Mouse (Mus musculus): Measurements from ENCODE around the gene Rsg1.

The Rsg1 gene

GRCm38 (mm10) chr4:141213770-141214336 is at the start of gene Rsg1:
TSS of gene Rsg1 (plus strand) at chr4:141213956.
- DNase-seq (ENCODE audit: low read depth, low spot score): peak; percentile 97

DNA sequence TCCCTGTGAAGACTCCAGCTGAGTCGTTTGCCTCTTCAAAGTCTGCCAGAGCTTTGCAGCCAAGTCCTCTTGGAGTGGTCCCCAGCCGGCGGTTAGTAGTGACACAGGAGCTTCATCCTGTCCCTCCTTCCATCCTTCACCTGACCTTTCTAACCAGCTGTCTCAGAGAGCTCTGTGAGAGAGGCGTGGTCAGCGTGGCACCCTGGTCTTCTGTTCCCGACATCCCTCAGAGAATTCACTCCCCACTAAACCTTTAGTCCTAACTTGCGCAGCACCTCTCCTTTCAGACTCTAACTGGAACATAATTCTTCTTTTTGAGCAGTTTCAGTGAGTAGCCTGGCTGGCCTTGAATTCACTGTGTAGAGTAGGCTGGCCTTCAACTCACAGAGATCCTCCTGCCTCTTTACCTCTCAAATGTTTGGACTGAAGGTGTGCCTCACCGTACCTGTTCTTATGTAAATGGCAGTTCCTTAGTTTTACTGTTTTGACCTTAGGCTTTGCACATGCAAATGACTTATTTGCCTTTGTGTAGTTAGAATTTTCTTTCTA is 47.9 kb upstream of the Rsg1 start:
- no peak for DNase-seq (ENCODE audit: low read depth, low spot score)

- no peak for DNase-seq (ENCODE audit: low read depth, low spot score)
These were observed 46.6 kb upstream of the Rsg1 start for GRCm38 (mm10) chr4:141167156-141167555.

DNA sequence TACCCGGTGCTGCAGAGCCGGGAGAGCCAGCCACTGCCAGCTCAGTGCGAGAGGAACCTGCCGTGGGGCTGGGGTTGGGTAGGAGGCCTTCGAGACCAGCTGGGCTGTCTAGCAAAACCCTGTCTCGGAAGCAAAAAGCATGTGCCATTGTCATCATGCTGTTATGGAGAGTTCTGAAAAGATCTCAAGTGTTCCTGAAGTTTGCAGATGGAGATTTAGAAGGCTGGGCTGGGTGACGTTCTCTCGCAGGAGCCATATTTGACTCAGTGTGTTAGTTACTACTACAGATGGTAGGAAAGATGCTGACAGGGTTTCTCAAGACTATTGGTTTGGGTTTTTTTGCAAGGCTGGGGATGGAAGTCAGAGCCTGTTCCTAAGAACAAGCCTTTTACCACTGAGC is 41.6 kb upstream of the Rsg1 start:
- DNase-seq (ENCODE audit: low read depth, low spot score): peak; percentile 41

DNA sequence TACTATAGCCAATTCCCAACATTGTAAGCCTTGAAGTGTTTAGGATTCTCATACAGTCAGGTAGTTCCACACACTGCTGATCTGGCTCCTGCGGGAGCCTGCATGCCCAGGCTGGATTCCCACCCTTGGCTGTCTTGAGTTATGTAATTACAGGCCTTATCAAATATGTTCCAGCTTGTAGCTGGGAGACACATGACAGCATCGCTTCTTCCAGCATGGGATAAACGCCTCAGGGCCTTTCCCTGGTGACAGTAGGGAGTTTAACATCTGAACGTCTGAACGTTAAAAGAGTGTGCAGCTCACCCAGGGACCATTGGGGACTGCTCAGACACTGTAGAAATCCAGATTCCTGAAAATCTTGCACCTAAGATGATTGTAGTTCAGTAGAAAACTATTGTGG is 38.0 kb upstream of the Rsg1 start:
- DNase-seq (ENCODE audit: low read depth, low spot score): no peak

DNA sequence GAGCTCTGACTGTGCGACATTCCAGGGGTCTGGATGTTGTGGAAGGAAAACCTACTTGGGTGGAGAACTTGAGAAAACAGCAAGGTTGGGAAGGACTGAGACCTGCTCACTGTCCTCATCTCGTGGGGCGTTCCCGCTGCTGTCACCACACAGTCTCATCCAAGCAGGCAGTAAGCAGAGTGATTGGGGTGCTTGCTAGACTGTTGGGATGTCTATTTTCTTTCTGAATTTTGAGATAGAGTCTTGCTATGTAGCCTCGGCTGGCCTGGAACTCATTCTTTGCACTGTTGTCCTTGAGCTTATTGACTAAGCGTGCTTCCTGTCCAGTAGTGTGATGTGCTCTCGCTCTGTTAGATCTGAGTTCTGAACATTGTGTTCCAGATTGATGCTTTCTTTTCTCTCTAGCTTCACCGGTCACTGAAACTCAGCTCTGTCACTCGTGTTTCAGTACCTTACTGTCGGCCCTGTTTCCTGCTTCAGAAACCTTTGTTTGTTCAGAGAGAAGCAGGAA is 37.4 kb upstream of the Rsg1 start:
- no peak for DNase-seq (ENCODE audit: low read depth, low spot score)

DNA sequence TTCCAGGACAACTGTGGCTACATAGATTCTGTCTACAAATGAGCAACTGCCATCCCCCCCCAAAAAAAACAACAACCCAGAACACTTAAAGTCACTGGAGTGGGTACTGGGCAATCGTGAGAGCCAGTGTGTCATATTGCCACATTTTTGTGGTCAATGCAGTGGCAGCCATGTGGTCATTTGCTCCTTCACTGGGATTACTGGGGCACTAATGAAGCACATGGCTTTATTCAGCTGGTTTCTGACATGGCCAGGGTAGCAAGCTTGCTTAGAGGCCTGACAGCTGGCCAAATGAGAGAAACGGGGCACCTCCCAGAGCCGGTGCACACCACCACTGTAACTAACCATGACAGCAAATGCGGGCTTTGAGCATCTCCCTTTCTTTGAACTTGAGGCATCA is 35.3 kb upstream of the Rsg1 start:
- no peak for DNase-seq (ENCODE audit: low read depth, low spot score)

- DNase-seq (ENCODE audit: low read depth, low spot score): no peak
These were observed 32.9 kb upstream of the Rsg1 start for GRCm38 (mm10) chr4:141180831-141181230.

GRCm38 (mm10) chr4:141181981-141182380 is 31.8 kb upstream of the Rsg1 start:
- no peak for DNase-seq (ENCODE audit: low read depth, low spot score)

GRCm38 (mm10) chr4:141183932-141184331 is 29.8 kb upstream of the Rsg1 start:
- DNase-seq (ENCODE audit: low read depth, low spot score): no peak

DNA sequence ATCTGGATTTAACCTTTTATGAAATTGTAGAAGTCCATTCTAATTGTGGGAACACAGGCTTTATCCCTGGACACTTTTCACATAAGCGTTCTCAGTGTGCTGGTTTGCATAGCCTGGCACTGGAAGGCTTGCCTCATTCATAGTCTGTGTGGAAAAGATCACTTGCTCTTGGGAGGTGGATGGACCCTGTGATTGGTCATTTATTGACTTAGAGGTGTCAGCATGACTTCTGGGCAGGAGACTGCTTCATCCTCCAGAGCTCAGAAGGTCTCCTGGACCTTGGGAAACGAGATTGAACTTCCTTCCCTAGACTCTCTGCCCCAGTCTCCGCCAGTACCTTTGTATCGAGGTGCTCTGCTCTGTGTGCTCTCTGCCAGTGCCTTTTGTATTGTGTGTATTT is 29.3 kb upstream of the Rsg1 start:
- no peak for DNase-seq (ENCODE audit: low read depth, low spot score)

GRCm38 (mm10) chr4:141186923-141187836 is 26.6 kb upstream of the Rsg1 start:
- no peak for DNase-seq (ENCODE audit: low read depth, low spot score)

DNA sequence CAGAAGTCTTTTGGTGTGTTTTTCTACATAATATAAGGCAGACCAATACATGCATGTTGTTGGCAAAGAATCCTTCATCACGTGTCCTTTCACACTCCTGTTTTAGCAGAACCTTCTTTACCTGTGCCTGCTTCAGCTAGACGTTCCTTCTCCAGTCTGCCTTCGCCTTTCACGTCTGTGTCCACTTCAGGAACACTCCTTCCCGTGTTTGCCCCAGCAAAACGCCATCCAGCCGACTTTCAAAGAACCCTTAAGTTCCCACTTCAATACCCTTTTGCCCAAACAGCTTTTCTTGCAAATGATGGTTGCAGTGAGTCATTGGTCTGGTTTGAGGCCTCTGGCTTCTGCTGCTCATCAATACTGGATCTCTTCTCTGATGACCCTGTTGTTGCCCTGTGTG is 22.5 kb upstream of the Rsg1 start:
- no peak for DNase-seq (ENCODE audit: low read depth, low spot score)

DNA sequence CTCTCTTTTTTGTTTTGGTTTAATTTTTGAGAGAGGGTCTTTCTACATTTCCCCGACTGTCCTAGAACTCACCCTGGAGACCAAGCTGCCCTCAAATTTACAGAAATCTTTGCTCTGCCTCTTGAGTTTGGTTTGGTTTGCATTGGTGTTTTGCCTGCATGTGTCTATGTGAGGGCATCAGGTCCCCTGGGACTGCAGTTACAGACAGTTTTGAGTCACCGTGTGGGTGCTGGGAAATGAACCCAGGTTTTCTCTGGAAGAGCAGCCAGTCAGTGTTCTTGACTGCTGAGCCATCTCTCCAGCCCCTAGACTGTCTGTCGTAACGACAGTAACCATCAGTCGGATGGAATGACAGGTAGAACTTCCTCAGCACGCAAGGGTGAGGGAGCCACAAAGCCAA is 19.2 kb upstream of the Rsg1 start:
- DNase-seq (ENCODE audit: low read depth, low spot score): no peak

GRCm38 (mm10) chr4:141196981-141197685 is 16.6 kb upstream of the Rsg1 start:
- DNase-seq (ENCODE audit: low read depth, low spot score): no peak

- DNase-seq (ENCODE audit: low read depth, low spot score): no peak
These were observed 16.1 kb upstream of the Rsg1 start for GRCm38 (mm10) chr4:141197686-141198035.

DNA sequence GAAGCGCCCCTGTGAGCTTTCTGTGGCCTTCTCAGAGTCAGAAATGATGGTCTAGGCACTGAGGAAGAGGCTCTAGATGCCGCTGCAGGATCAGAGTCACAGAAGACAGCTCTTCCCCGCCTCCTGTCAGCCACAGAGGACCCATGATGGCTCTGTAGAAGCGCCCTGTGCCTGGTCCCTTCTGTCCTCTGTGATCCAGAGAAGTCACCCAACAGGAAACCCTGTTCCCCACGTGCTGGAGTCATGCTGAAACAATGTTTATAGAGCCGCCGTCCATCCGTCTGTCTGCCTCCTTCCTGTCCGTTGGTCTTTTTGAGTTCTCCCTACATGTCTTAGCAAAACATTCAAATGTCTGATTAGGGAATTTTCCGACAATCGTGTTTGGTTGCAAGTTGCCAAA is 12.8 kb upstream of the Rsg1 start:
- DNase-seq (ENCODE audit: low read depth, low spot score): no peak

- no peak for DNase-seq (ENCODE audit: low read depth, low spot score)
These were observed 11.6 kb upstream of the Rsg1 start for GRCm38 (mm10) chr4:141202192-141202591.

DNA sequence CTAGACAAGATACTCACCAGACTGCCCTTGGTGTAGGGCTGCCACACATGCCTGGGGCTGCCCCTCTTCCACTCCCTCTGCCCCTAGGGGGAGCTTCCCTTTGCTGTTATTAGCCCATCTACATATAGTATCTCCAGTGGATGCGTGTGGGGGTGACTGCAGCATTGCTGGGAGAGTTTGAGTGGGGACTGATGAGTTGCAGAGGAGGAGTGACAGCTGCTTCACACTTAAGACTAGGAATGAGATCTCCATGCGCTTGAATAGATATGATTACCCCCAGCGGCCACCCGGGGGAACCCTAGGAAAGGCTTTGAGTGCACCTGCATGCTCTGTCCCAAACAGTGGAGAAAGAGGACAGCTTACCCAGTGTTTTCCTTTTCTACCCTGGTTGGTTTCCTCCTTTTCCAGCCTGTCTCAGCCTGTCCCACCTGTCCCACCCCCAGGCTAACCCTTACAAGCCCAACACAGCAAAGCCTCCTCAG is 9.1 kb upstream of the Rsg1 start:
- peak; percentile 72 for DNase-seq (ENCODE audit: low read depth, low spot score)

DNA sequence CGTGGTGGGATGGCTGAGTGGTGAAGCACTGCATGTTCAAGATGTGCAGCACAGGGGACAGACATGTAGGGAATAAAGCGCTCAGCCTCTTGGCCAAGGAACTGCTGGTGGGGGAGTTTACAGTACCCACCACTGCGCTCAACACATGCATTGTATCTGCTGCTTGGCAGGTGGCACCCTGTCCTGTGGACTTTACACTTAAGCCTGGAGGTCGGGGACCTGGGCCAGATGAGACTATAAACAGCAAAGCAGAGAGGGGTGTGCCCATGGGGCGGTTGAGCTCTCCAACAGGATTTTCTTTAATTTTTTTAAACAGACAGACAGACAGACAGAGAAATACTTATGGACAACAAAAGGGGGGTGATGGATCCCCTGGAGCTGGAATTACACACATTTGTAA is 6.7 kb upstream of the Rsg1 start:
- DNase-seq (ENCODE audit: low read depth, low spot score): no peak

DNA sequence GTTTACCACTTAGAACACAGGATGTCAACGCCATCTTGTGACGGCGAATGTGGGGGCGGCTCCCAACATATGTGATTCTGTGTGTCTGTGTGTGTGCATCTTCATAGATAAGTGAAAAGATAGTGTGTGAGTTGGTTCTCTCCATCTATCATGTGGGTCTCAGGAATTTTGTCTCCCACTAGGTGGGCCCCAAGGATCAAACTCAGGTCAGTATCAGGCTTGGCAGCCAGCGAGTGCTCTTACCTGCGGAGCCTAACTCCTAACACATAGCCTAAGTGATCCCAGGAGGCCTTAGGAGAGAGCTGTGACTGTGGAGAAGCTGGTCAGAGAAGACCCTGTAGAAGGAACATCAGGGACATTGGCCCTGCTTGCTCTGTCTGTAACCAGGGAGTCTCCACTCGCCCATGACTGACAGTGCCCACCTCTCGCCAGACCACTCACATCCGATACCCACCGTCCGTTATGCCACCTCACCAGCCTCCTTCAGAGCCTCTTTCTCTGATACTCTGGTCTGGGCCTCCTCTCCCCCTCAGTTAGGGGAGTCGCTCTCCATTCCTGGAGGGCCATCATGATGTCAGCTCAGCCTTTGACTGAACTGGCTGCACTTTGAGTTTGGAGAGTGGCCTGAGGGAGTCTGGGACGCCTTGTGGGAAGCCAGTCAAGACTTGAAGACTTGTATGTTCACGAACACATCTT is 3.1 kb upstream of the Rsg1 start:
- DNase-seq (ENCODE audit: low read depth, low spot score): peak; percentile 26
